Mouse (Mus musculus): ENCODE results near the gene Sept14. TPM values are rescaled to one million over a fixed set of nuclear protein-coding genes. Genes with fewer than 3 reads are reported as not detected.
A peak's percentile ranks its signal among the peaks of the same experiment; 100 is the strongest.

Sept14 gene
- not detected for total RNA-seq (2021)
- long read RNA-seq, experiment 1 = 0 reads
- long read RNA-seq, experiment 2 = 0 reads

DNA sequence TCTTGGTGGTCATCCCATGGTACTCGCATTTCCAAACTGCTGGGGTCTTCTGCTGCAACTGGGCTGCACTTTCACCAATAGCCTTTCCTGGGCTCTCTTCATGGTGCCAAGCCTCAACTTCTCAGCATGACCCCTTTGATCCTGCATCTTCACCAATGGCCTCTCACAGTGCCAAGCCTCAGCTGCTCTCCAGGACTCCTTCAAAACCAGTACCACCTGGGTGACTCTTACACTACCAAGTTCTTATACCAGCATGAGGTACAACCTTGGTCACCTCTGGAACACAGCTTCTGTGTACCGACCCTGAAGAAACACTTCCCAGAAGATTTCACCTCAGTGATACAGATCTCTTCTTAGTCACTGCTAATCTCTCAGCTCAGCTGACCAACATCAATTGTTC, at the start of gene Sept14:
Gene Sept14, minus strand, starts transcription at position 101 of the 400 bp plus-strand sequence.
- no peak for DNase-seq (ENCODE audit: extremely low spot score in 1 of 2, low spot score in 2 of 2)
- no peak within 1 kb of the TSS for H3K27ac ChIP-seq
- H3K4me3 ChIP-seq = no peak within 1 kb of the TSS
- no peak for TF ChIP-seq CTCF (IDR thresholded peaks at IDR 0.05)
- intact Hi-C loops (cut with DNase I) = no loop called here

DNA sequence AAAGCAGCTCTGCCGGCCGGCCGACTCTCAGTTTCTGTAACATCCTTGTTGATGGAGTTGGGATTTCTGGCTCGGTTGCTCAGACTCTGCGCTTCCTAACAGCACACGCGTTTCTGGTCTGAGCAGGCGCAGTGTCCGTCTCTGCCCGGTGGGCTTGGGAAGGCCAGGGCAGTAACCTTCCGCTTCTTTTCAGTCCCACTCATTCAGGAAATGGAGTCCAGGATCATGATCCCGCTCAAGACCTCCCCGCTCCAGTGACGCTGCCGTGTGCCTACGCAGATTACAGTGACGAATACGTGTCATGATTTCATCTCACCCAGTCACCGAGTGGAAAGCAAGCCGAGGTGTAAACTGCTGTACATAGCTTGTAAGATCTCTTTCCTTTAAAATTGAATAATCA, 48.6 kb upstream of the Sept14 start:
- DNase-seq (ENCODE audit: extremely low spot score in 1 of 2, low spot score in 2 of 2) = no peak
- Histone ChIP-seq H3K4me3 (no peak overlapping the region), H3K27ac (no peak overlapping the region)
- intact Hi-C loops (cut with DNase I) = no loop called here
- TF ChIP-seq CTCF (IDR thresholded peaks at IDR 0.05) = no peak

DNA sequence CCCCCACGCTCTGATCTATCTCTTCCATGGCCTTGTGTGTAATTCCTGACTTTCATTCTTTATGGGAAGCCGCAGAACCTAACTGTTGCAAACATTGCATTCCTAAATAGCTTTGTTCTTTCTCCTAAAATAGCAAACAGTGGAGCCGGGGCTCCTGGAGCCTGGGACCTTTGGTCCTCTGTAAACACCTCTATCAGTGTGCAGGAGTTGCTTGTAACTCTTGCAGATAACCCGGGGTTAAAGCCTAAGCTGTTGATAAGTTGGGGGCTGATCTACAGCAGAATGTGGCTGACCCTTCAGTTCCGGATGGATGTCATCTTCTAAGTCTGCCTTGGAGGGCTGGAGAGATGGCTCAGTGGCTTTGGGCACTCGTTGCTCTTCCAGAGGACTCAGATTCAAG, 35.7 kb upstream of the Sept14 start:
- no peak for DNase-seq (ENCODE audit: extremely low spot score in 1 of 2, low spot score in 2 of 2)
- no peak for TF ChIP-seq CTCF (IDR thresholded peaks at IDR 0.05)
- Histone ChIP-seq H3K27ac (no peak overlapping the region), H3K4me3 (no peak overlapping the region)
- intact Hi-C loops (cut with DNase I) = loop anchor here (5.0 kb wide), 1 partner anchor 132 kb away; no protein-coding TSS in a partner anchor

DNA sequence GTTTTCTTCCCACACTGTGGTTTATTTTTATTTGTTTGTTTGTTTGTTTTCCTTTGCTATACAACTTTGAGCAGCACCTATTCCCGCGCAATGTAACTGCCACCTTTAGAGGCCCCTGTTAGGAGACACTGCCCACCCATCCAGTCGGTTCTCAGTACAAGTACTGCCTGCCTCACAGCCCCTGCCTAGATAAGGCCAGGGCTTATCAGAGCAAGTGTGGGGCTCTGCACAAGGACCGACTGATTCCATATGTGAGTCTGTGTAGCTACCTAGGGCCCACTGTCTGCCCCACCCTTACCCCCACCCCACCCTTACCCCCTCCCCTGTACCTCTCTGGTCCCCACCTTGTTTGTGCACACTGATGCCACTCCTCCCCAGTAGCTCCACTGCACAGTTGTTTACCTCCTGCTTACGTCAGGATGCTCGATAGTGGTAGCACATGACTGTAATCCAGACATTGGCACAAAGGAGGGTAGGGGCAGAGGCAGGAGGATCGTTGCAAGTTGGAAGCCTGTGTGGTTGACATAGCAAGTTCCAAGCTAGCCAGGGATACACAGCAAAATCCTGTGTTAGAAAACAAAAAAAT, 34.7 kb upstream of the Sept14 start:
- no peak for TF ChIP-seq CTCF (IDR thresholded peaks at IDR 0.05)
- intact Hi-C loops (cut with DNase I) = loop anchor here (5.0 kb wide), 1 partner anchor 131 kb away; no protein-coding TSS in a partner anchor
- Histone ChIP-seq H3K4me3 (no peak overlapping the region), H3K27ac (no peak overlapping the region)
- DNase-seq (ENCODE audit: extremely low spot score in 1 of 2, low spot score in 2 of 2) = no peak

DNA sequence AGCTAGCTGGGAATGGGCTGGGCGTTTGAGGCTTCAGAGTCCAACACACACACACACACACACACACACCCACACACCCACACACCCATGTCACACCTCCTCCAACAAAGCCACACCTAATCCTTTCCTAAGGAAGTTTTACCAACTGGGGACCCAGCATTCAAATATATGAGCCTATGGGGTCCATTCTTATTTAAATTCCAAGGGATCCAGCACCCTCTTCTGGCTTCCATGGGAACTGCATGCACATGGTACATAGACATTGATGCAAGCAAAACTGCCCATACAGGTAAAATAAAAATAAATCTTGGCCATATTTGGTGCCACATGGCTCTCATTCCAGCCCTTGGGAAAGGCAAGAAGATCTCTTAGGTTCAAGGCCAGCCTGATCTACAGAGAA, 32.7 kb upstream of the Sept14 start:
- intact Hi-C loops (cut with DNase I) = loop anchor here (5.0 kb wide), 1 partner anchor 129 kb away; no protein-coding TSS in a partner anchor
- TF ChIP-seq CTCF (IDR thresholded peaks at IDR 0.05) = peak; percentile 61
- no peak for DNase-seq (ENCODE audit: extremely low spot score in 1 of 2, low spot score in 2 of 2)
- no peak overlapping the region for H3K4me3 ChIP-seq
- no peak overlapping the region for H3K27ac ChIP-seq

DNA sequence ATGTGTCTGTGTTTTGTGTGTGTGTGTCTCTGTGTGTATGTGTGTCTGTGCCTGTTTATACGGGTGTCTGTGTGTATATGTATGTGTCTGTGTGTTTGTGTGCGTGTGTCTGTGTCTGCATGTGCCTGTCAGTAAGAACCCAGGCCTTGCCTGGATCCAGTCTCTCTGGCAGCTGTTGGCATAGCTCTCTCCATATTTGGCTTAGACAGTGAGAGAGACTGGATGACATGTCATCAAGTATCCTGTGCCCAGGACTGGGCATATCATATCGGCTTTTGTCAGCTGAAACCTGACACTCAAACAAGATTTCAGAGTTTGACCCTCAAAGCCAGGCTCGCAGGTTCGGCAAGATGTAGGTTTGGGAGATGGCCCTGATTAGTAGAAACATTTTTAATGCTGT, 22.7 kb upstream of the Sept14 start:
- intact Hi-C loops (cut with DNase I) = no loop called here

DNA sequence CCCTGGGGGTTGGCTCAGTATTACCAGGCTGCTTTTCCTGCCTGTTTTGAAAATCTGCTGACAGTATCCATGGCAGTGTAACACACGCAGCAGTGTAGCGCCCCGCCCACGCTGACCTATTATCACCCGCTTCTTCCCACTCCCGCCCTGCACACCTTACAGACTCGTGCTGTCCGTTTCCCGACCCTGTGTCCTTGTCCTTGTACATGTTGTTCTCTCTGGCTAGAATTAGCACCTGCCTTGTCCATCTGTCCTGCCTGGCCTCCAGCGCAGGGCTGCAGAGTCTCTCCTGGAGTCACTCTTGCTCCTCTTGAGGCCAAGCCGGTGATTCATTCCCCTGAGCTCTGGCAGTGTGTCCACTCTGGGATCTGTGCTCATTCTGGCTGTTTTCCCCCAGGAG, 22.0 kb upstream of the Sept14 start:
- Histone ChIP-seq H3K4me3 (no peak overlapping the region), H3K27ac (no peak overlapping the region)
- DNase-seq (ENCODE audit: extremely low spot score in 1 of 2, low spot score in 2 of 2) = no peak
- intact Hi-C loops (cut with DNase I) = no loop called here
- TF ChIP-seq CTCF (IDR thresholded peaks at IDR 0.05) = no peak

More for the DNA sequence above, 22.7 kb upstream of the Sept14 start:
- no peak for DNase-seq (ENCODE audit: extremely low spot score in 1 of 2, low spot score in 2 of 2)
- TF ChIP-seq CTCF (IDR thresholded peaks at IDR 0.05) = no peak
- H3K4me3 ChIP-seq = no peak overlapping the region
- no peak overlapping the region for H3K27ac ChIP-seq

DNA sequence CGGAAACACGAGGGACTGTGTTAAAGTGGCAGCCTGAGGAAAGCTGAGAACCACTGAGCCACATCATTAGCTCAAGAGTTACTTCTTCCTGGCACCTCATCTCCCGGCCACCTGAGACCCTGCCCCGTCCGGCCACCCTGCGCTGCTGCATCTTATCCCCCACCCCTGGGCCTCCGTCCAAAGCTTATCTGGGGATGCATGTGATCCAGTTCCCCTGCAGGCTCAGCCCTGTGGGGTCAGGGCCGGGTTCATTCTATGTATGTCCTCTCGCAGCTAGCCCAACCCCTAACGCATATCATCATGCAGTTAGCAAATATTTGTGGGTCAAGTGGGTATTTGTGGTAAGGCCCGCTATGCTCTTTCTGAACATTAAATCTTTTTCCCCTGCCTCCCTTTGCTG, 21.0 kb upstream of the Sept14 start:
- no peak for DNase-seq (ENCODE audit: extremely low spot score in 1 of 2, low spot score in 2 of 2)
- H3K27ac ChIP-seq = no peak overlapping the region
- intact Hi-C loops (cut with DNase I) = no loop called here

DNA sequence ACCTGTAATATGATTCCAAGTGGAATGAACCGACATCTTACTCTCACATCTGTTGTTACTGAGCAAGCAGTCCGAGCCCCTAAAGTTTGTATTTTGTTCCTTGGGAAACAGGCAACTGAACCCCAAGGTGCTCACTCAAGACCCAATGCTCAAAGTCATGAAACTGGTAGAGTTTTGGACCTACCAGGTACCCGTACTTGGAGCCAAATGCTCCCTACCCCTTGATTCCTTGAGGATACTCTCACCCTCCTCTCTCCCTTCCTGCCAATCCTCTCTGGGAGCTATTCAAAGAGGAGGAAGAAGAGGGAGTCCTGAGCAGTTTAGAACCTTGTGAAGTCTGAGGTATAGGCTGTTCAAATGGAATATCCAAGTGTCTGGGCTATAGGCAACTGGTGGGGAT, 18.5 kb upstream of the Sept14 start:
- Histone ChIP-seq H3K4me3 (no peak overlapping the region), H3K27ac (no peak overlapping the region)
- TF ChIP-seq CTCF (IDR thresholded peaks at IDR 0.05) = no peak
- no peak for DNase-seq (ENCODE audit: extremely low spot score in 1 of 2, low spot score in 2 of 2)
- intact Hi-C loops (cut with DNase I) = no loop called here

More for the DNA sequence above, 21.0 kb upstream of the Sept14 start:
- no peak for TF ChIP-seq CTCF (IDR thresholded peaks at IDR 0.05)
- no peak overlapping the region for H3K4me3 ChIP-seq

DNA sequence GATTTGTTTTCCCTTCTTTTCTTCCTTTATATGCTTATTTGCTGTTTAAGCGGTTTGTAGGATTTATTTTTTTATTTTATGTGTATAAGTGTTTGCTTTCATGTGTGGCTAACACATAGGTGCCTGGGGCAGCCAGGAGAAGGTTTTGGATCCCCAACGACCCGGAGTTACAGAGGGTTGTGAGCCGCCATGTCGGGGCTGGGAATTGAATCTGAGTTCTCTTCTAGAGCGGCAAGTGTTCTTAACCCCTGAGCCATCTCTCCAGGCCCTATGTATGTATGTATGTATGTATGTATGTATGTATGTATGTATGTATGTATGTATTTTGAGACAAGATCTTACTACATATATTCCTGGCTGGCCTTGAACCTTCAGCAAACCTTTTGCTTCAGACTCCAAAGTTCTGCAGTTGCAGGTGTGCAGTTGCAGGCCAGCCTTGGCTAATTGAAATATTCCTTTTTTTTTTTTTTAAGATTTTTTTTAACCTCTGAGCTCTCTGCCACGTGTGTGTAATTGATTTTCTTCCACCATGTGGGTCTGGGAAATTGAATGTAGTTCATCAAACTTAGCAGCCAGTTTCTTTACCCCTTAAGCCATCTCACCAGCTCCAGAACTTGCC, 17.6 kb upstream of the Sept14 start:
- no peak for DNase-seq (ENCODE audit: extremely low spot score in 1 of 2, low spot score in 2 of 2)
- no peak for TF ChIP-seq CTCF (IDR thresholded peaks at IDR 0.05)
- intact Hi-C loops (cut with DNase I) = loop anchor here (2.0 kb wide), 1 partner anchor 55 kb away; the partner anchor contains the start of gene Zfp11
- Histone ChIP-seq H3K4me3 (peak overlapping the region; percentile 68), H3K27ac (peak overlapping the region; percentile 92)

DNA sequence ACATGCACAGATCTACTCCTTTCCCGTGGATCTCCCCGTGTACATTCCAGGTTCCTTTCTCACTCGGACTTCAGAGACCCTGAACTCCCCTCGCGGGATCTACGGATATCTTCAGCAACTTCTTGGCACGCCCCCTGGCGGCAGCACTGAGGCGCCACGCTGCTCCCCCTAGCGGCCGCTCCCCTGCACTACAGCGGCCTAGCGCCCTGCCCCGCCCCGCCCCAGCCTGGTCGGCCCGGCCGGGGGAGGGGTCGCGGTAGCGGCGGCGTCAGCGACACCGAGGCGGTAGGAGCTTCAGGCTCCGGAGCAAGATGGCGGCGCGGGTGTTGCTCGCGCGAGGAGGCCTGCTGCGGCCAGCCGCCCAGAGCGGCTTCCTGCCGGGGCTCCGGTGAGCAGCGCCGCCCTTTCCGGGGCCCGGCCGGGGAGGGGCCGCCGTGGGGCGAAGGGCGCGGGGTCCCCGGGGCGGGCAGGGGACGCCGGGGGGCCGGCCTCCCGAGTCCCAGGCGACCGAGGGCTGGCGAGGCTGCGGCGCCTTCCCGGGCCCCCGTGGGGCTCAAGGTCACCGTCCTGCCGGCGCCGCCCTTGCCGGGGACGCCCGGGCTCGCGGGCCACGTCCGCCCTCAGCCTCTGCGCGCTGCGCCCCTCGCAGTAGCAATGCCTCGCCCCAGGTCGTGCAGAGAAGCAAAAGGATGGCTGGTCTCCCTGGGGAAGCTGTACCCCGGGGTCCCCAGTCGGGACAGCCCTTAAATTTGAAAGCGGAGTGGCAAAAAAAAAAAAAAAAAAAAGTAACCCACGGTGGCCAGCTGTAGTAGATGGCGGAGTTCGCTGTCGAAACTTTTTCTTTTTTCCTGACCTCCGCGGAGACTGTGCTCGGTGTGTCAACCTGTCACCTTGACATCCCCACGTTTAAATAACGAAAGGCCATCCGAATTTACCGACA, 16.8 kb upstream of the Sept14 start, which contains the start of gene Nipsnap2:
Gene Nipsnap2, plus strand, starts transcription at position 230 of the 940 bp plus-strand sequence.
- Histone ChIP-seq H3K4me3 (peak within 1 kb of the TSS; percentile 68), H3K27ac (peak within 1 kb of the TSS; percentile 92)
- peak; percentile 91 to 98 for DNase-seq (ENCODE audit: extremely low spot score in 1 of 2, low spot score in 2 of 2)
- no peak; the same call in none of the 2 replicates for TF ChIP-seq CTCF (IDR thresholded peaks at IDR 0.05)
- intact Hi-C loops (cut with DNase I) = loop anchor here (2.0 kb wide), 1 partner anchor 54 kb away; the partner anchor contains the start of gene Zfp11
